Mouse (Mus musculus) bone marrow, adult 2 months (tissue): ENCODE results near the gene Cyp4a32.
"Not testable (repeated sequence)": the region's sequence is repeated elsewhere in the genome, so short reads cannot be mapped to it uniquely, and the experiment has no call there.

Source experiments
- CTCF ChIP-seq: fragments of 200-500 bp; IDR thresholded peaks from 2 replicates; pipeline ENCODE4 v1.5.1; 2011; ENCODE audit warnings: low read length, control low read depth; ENCODE audit not compliant: control insufficient read depth, insufficient read depth
- POLR2A ChIP-seq: fragments of 200-500 bp; IDR thresholded peaks from 2 replicates; pipeline ENCODE4 v1.6.1; 2011; ENCODE audit warnings: low read depth, mild to moderate bottlenecking, control low read depth, low read length, borderline replicate concordance; ENCODE audit not compliant: control insufficient read depth

- not testable (repeated sequence) for TF ChIP-seq POLR2A, CTCF
These were observed 55.8 kb downstream of the Cyp4a32 start for GRCm38 (mm10) chr4:115656535-115656922.
